Mouse (Mus musculus): Measurements from ENCODE around the gene Gm10491.
"Not testable (repeated sequence)": the region's sequence is repeated elsewhere in the genome, so short reads cannot be mapped to it uniquely, and the experiment has no call there.

Gm10491 gene

DNA sequence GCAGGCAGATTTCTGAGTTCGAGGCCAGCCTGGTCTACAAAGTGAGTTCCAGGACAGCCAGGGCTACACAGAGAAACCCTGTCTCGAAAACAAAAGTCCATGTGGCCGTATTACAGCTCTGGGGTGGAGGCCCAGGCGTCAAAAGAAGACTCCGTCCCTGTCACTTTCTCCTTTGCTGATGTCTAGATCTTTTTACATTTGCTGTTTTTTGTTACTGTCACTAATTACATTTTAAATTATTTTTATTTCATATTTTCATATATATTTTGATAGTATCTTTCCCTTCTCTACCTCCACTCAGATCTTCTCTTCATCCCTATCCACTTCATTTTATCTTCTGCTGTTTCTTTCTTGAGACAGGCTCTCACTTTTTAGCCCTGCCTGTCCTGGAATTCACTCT is at the start of gene Gm10491:
Gene Gm10491, minus strand, starts transcription at position 101 of the 400 bp plus-strand sequence.
- DNase-seq: no peak

DNA sequence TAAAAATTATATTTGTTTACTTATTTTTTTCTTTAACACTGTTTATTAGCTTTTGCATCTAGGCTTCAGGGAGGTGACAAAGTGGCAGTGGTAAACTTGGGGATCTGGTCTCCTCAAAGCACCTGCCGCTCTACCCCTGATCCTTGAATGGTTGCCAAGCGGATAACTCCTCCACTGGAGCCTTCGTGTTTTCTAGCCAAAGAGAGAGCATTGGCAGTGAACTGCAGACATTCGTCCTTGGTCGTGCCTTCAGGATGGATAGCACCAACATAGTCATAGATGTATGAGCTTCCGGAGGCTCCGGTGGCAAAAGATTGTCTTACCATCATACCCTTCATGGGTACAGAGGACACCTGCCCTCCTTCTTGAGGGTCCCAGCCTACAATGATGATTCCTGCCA is 42.5 kb upstream of the Gm10491 start:
- DNase-seq: no peak

DNA sequence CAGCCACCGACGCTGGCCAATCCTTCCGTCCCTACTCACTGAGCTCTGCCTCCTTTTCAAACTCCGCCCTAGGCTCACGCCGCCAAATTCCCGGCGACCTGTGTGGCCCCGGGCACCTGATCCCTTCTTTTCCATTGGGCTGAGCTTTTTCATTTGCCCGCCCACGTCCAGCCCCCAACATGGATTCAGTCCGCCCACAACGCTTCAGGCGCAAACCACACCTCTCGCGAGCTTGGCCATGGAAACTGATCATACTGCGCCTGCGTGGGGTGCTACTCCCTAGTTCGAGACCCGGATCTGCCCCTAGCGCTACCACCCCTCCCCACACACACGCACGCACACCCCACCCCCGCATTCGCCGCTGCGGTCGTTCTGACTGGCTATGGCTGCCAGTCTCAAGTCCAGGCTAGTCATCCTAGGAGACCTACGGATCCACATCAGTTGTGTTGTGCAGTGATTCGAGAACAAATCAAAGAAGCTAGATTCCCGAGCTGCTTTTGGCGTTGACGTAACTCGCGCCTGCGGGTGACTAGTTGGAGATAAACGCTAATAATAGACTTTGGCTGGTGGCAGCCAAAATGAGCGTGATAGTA is 40.4 kb upstream of the Gm10491 start:
- DNase-seq: peak; percentile 97

DNA sequence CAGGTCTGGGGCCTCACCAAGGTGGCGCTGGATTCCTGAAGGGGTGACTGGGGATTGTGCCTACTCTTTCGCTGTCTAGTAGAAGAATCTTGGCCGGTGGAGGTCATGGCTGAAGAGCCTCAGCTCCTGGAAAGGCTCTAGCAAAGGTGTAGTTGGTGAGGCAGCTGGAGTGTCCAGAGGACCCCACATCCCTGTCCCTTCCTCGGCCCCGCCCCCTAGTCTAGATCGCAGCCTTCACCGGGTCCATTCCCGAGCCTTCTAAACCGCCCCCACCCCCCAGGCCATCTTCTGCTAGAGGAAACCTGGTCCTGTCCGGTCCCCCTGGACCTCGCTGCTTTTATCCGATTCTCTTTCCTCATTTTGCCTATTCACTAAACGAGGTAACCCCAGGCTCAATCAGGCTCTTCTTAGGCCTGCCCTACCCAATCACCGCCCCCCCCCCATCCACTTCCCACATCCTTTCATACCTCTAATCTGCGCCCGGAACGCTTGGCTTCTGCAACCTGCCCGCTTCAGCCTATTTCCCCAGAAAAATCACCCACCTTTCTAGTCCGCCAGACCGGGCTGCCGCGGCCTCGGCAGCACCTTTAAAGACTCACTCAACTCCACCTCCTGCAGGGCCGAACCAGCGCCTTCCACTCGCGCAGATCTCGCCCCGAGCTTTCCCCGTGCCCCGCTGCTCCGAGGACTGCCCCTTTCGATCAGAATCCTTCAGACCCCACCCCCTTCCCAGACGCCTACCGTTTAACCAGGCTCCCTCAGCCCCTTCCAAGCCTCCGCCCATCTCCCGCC is 39.7 kb upstream of the Gm10491 start, which contains the start of gene Hdac6:
Gene Hdac6, minus strand, starts transcription at position 782 of the 792 bp plus-strand sequence.
- DNase-seq: no peak

DNA sequence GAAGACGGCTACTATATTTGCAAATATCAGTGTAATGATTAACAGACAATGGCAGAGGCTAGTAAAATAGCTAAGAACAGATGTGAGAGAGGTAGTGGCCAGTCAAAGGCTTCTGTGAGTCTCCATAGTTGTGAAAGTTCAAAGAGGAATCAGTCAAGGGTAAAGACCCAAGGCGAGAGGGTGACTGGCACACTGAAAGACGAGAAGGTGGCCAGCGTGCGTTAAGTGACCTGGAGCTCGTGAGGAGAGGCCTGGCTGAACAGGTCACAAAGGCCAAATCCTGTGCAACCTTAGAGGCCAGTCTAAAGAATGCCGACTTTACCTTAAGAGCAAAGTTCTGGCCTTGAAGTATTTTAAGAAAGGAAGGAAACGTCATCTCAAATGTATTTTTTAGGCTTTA is 38.0 kb upstream of the Gm10491 start:
- no peak for DNase-seq

DNA sequence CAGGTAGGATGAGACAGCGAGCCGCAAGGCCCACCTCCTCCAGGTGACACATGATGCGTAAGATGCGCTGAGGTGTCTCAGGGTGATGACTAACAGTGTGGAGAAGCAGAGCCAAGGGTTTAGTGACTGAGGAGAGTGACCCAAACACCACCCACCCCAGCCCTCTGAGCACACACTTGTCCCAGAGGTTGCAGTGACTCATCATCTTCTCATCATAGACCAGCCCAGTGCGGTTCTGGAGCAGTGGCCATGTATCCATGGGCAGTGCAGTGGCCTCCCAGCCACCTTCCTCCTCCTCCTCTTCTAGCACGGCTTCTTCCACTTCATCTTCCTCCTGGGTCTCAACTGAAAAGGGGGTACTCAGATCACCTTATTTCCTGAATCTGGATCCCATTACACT is 30.0 kb upstream of the Gm10491 start:
- DNase-seq: no peak

DNA sequence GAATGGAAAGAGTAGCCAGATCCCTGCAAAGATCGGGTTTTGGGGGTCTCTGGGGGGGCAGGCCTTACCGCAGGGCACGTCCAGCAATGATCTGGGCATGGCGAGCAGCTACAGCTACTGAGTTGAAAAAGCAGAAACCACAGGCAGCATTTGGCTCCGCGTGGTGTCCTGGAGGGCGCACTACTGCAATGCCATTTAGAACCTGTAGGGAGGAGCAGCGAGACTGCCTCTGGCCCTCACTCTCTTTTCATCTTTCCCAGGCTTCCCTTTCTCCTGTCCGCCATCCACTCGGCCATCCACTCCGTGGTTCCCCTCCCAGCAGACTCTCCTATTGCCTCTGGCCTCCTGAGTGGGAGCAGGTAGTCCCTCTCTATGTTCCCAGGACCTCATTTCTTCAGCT is 29.2 kb upstream of the Gm10491 start:
- no peak for DNase-seq

DNA sequence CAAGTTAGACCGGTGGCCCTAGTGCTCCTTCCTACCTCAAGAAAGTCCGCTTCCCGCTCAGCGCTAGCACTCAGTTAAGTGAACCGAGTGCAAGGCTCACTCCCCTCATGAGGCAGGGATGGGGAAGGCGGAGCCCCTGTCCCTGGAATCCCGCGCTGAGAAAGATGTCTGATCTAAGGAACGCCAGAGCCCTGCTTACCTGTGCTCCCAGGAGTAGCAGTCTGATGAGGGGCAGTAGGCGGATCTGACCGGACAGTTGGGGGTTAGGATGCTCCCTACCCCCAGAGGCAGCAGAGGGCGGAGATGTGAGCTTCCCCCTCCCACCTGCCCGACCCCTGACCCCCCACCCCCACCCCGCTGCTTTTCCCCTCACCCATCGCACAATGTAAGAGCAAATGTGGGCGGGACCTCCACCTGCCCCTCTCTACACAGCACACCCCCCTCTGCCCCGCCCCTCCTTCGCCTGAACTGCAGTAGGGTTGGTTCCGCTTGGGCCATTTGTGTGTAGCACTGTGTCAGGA is 20.7 kb upstream of the Gm10491 start, which contains the start of gene Eras:
Gene Eras, minus strand, starts transcription at position 338 of the 521 bp plus-strand sequence.
- DNase-seq: no peak

DNA sequence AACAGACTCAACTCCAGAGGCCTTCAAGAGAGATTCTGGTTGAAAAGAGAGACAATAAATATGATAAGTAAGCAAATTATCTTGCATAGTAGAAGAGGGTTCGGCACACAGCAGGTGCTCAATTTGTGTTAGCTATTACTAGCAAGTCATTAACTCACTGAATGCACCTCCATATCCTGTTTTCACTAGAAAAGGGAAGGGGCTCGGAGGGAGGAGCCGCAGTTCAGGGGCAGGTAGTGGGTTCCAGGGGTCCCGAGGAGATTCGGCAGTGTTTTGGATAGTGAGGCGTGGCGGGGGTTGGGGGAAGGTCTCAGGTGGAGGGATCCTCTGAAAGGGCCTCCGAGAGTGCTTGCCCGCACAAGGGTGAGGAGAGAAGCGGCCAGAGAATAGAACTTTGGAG is 19.5 kb upstream of the Gm10491 start:
- no peak for DNase-seq

DNA sequence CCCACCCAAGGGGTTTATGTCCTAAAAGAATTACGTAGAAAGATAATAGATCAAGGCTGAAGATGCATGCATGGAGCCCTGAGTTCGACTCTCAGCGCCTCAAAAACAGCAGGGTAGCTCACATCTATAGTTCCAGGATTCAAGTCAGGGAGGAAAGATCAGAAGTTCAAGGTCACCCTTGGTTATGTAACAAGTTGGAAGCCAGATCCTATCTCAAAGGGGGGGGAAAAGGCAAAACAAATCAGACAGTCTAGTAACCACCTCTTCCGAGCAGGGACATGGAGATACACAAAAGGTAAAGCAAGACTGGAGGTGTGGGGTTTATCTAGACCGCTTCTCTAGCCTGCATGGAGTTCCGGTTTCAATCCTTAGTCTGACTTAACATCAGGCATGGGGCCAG is 18.6 kb upstream of the Gm10491 start:
- DNase-seq: no peak

DNA sequence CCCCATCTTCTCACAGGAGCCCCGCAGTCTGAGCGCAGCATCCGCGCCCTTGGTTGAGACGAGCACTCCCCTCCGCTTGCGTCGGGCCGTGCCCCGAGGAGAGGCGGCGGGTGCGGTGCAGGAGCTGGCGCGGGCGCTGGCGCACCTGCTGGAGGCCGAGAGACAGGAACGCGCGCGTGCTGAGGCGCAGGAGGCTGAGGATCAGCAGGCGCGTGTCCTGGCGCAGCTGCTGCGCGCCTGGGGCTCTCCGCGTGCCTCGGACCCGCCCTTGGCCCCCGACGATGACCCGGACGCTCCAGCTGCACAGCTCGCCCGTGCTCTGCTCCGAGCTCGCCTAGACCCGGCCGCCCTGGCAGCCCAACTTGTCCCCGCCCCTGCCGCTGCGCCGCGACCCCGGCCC is 14.4 kb upstream of the Gm10491 start:
- no peak for DNase-seq

DNA sequence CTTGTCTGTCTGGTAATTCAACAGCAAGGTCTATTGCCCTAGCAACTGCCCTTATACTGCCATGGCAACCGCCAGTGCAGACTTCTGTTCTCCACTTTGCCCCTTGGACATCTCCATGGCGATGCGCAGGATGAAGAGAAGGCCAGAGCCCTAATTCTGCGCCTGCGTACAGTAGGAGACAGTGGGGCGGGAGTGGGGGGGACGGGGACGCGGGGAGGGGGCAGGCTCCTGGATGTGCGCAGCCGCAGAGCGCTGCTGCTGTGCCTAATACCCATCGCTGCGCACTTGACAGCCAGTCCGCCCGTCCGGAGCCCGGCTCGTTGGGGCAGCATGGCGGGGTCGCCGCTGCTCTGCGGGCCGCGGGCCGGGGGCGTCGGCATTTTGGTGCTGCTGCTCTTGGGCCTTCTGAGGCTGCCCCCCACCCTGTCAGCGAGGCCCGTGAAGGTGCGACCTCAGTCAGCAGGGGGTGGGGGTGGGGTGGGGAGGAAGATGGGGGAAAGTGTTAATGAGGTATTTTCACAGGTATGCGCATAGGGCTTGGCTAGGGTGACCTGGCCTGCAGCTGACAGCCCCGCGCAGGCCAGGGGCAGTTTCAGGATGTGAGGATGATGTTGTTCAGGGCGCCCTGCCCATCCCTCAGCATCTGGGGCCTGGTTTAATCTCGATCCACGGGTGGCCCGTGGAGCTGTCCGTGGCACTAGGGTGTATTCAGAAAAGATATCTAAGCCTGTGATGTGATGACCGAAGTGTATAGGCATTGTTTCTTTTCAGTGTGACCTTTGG is 12.2 kb upstream of the Gm10491 start, which contains the start of gene Pcsk1n:
Gene Pcsk1n, plus strand, starts transcription at position 222 of the 783 bp plus-strand sequence.
- no peak for DNase-seq

DNA sequence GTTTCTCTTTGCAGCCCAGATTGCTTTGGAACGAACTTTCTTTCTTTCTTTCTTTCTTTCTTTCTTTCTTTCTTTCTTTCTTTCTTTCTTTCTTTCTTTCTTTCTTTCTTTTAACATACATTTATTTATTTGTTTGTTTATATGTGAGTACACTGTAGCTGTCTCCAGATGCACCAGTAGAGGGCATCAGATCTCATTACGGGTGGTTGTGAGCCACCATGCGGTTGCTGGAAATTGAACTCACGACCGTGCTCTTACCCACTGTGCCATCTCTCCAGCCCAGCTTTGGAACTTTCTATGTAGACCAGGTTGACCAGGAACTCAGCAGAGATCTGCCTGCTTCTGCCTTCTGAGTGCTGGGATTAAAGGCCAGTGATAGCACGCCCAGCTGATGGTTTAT is 10.3 kb upstream of the Gm10491 start:
- DNase-seq: not testable (repeated sequence)

DNA sequence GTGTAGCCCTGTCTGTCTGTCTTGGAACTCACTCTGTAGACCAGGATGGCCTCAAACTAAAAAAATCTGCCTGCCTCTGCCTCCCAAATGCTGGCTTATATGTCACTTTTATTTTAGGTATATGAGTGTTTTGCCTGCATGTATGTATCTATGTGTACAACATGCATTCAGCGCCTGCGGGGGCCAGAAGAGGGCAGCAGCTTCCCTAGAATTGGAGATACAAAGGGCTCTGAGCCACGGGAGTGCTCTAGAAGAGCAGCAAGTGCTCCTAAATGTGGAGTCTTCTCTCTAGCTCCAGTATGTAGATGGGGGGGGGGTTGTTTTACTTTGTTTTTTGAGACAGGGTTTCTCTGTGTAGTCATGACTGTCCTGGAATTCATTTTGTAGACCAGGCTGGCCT is 8.0 kb upstream of the Gm10491 start:
- DNase-seq: peak in 1 of 2 experiments; percentile 45

DNA sequence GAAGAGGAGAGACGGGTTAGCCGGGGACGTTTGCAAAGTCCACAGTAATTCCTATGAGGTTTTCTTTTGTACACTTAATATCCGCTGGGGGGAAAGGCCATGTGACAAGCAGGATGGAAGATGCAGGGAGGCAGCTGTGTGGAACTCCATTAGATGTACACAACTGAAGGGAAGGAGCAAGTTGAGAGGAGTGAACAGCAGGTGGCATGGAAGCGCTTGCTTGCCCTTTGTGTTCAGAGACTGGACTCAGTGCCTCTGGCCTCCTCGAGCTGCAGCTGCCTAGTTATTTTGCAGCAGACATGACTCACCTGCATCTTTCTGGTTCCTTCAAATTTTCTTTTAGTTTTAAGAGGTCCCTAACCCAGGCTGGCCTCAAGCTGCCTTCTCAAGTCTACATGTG is 2.8 kb upstream of the Gm10491 start:
- no peak for DNase-seq

DNA sequence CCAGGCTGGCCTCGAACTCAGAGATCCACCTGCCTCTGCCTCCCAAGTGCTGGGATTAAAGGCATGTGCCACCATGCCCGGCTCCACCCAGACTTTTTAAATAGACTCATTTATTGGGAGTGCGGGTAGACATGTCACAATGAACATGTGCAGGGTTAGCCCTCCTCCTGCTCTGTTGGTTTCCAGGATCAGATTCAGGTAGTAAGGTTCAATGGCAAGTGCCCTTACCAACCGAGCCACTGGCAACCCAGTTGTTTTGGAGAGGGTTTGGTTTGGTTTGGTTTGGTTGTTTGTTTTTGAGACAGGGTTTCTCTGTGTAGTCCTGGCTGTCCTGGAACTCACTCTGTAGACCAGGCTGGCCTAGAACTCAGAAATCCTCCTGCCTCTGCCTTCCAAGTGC is 1.6 kb upstream of the Gm10491 start, which contains the start of gene Gm10490:
Gene Gm10490, plus strand, starts transcription at position 301 of the 400 bp plus-strand sequence.
- DNase-seq: not testable (repeated sequence)

DNA sequence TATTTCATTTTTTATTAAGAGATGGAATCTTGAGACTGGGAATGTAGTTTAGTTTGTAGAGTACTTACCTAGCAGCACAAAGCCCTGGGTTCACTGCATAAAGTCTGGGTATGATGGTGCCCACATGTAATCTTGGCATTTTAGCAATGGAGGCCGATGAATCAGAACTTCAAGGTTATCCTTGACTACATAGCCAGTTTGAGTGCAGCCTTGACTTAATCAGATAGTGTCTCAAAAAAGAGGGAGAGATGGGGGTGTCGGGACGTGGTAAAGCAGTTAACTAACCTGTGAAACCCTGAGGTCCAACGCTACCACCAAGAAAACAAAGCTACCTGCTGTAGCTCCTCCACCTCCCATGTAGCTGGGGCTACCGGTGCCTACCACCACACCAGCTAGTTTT is 3.2 kb downstream of the Gm10491 start:
- no peak for DNase-seq

DNA sequence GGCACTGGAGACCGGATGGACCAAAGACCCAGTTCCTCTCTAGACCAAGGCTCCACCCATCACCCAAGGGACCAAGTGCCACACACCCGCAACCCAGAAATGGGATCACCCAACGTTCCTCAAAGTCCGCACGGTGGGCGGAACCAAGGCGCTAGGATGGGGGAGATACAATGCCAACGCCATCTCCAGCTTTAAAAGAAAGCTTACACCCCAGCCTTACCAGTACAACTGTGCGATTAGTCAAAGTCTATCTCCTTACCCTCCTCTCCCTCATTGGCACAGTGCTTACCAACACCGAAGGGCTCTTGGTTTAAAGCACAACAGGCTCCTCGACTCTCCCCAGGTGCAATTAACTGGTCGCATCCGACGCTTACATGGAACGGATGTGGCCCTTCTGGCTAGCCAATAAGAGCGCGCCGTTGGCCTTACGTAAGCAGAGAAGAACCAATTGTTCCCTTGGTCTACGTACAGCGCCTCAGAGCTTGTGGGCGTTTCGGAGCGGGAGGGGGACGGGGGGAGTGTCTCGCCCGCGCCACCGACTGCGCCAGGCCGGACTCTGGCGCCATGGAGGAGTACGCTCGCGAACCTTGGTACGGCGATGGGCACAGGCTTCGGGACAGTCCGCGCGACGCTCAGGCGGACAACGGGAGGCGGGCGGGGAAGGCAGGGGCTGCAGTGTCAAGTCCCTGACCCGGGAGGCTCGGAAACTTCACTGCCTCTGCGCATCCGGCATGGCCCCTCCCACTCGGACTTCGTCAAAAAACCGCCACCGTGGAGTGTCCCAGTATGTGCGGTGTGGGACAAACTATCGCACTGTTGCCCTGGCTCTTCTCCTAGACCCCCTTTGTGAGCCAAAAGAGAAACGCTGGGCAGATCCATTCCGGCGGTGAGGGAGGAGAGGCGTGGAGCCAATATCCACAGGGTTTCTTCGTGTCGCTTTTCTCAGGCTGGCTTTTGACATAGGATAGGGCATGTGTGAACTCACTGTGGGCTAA is 8.5 kb downstream of the Gm10491 start, which contains the start of the genes Pqbp1 and Timm17b:
Gene Pqbp1, minus strand, starts transcription at position 390 of the 995 bp plus-strand sequence.
Gene Timm17b, plus strand, starts transcription at position 478 of the 995 bp plus-strand sequence.
- peak; percentile 92 to 94 for DNase-seq

DNA sequence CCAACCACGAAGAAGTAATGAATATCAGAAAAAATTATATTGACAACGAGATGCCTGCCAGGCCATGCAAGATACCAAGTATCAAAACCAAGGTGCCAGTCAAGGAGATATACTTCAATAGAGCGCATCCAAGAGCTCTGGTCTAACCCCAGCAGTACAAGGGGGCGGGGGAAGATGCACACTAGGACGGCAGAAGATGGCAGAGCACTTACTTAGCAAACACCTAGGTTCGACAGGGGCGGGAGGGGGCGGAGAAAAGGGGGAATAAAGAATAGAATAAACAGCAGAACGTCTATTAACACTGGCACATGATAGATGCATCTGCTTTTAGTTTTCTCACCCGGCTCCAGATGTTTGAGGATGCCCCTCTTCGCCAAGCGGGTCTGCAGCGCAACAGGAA is 9.4 kb downstream of the Gm10491 start:
- no peak for DNase-seq

DNA sequence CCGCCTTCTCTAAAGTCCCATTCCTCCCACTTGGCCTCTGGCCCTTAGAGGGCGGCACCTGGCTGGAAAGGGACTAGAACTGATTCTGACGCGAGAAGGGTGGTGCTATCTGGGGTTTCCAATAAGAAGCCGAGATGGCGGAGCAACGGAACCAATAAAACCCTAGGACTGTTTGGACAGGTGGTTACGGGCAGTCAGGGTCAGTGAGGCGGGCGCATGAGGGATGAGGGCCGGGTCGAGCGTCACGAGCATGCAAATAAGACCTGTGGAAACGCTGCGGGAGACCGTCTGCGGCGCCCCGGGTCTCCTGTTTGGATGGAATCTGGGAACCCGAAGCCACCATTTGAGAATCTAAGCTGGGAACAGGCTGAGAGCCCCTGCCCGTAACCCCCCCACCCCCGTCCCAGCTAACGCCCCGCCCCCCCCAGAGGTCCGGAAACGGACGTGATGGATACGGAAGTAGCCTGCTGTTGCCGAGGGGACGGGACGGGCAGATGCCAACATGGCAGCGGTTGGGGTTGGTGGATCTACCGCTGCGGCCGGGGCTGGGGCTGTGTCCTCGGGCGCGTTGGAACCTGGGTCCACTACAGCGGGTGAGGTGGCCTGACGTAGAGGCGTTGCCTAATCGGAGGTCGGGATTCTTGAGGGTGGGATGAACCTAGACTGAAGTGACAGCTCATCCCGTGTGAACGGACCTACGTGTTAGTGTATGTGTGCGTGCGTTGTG is 23.6 kb downstream of the Gm10491 start, which contains the start of gene Slc35a2:
Gene Slc35a2, plus strand, starts transcription at position 188 of the 727 bp plus-strand sequence.
- DNase-seq: peak; percentile 91 to 94

DNA sequence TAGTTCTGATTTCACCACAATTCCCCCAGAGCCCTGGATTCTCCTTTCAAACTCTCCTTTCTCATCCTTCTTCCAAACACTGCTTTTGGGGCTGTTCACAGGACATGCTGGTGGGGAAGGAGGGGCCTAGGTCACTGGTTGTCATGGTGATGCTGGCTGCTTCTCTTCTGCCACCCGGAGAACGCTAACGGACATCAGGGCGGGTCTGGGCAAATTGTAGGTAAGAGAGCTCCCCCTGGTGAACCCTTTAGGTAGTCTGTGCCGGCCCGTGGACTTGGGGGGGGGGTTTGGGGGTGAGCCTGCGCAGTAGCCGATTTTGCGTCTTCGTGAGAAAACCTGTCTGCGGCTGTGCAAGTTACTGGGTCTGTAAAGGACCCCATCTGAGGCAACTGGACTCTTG is 27.8 kb downstream of the Gm10491 start:
- peak; percentile 56 to 70 for DNase-seq
